Mouse (Mus musculus): Measurements from ENCODE around the gene Zfp664.

GRCm38 (mm10) chr5:124822128-124822894 lies 40.2 kb upstream of the Zfp664 start:
- TF ChIP-seq CTCF (conservative IDR thresholded peaks at IDR 0.05; ENCODE audit: low read length) (no peak), NANOG (IDR thresholded peaks at IDR 0.05; ENCODE audit: borderline replicate concordance, low read length) (no peak), POU5F1 (IDR thresholded peaks at IDR 0.05; ENCODE audit: borderline replicate concordance, low read length) (no peak)
